Mouse (Mus musculus): ENCODE results near the gene Eef1akmt3.

The Eef1akmt3 gene

DNA sequence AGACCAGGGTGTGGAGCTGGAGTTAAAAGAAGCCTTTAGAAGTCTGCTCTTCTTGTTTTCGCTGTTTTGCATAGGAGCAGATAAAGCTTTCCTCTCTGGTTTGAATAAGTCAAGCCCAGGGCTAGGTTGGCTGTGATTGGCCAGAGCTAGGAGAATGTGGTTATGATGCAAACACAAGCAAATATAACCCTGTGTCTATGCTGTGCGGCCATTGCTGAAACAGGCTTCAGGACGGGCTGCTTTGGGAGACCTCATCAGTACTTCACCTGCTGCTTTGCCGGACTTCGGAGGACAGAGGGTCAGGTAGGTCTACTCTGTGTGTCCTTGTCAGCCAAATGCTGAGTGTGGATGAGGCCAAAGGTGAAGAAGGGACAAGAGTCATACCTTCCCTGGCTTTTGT, 40.8 kb downstream of the Eef1akmt3 start, which contains the start of gene Avil:
Gene Avil (plus strand): TSS at position 181 of the 400 bp plus-strand sequence.
- no peak for DNase-seq (ENCODE audit: low read depth, low spot score)

DNA sequence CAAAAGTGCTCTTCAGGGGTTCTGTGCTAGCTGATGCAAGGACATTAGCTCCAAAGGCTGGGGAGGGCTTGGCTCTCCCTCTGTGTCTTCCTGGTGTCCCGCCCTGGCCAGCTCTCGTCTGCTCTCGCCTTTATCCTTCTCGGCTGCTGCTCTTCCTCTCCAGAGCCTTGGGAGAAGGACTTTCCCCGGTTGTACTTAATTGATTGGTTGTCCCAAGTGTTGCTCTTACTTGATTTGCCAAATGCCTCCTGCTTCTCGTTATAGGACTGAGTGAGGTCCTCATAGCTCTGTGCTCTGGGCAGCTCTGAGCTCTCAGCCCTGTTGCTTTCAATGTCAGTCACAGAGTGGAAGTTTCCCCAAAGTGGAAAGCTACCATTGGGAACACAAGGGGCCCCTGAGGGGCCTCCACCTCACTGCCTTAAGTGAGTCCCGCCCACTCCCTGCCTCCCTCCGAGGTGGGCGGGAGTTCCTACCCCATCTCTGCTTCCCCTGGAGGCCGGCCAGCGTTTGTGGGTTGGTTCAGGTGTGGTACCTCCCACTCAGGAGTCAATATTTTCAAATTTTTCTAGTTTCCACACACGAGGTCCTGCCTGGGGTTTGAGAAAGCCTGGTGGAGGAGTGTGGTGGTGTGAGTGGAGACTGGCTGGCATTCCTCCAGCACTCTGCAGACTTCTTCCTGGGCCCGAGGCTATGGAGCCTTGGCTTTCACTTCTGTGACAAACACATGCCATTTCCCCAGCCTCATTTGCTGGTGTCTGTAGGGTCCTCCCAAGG, 43.8 kb downstream of the Eef1akmt3 start:
- no peak for DNase-seq (ENCODE audit: low read depth, low spot score)

DNA sequence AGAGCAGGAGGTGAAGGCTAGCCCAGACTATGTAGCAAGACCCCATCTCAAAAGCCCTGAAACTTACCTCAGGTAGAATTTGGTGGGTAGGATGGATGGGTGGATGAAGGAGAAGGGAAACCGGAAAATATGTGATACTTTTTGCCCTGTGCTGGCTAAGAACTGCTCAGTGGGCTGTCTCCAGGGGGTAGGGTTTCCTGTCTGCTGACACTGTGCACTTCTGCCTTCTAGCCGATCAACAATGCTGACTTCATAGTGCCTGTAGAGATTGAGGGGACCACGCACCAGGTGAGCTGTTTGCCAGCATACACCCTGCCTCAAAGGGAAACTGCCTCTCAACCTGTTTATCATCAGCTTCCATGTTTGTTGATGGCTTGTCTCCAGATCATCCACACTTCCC, 47.7 kb downstream of the Eef1akmt3 start:
- no peak for DNase-seq (ENCODE audit: low read depth, low spot score)

DNA sequence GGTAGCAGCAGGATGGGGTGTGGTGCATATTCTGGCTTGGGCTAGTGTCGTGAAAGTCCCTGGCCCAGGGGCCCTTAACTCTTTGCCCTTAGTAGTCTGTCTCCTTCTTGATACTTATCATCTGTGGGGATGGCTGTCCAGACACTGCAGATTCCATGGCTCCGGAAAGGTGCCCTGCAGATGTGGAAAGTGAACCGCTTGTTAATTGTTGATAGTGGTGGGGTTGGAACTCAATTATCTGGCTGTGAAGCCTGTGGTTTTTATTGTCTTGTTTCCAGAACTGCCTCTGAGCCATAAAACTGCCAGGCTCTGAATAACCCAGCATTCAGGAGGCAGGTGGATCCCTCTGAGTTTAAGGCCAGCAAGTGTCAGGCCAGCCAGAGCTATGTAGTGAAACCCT, 49.6 kb downstream of the Eef1akmt3 start:
- DNase-seq (ENCODE audit: low read depth, low spot score): no peak

DNA sequence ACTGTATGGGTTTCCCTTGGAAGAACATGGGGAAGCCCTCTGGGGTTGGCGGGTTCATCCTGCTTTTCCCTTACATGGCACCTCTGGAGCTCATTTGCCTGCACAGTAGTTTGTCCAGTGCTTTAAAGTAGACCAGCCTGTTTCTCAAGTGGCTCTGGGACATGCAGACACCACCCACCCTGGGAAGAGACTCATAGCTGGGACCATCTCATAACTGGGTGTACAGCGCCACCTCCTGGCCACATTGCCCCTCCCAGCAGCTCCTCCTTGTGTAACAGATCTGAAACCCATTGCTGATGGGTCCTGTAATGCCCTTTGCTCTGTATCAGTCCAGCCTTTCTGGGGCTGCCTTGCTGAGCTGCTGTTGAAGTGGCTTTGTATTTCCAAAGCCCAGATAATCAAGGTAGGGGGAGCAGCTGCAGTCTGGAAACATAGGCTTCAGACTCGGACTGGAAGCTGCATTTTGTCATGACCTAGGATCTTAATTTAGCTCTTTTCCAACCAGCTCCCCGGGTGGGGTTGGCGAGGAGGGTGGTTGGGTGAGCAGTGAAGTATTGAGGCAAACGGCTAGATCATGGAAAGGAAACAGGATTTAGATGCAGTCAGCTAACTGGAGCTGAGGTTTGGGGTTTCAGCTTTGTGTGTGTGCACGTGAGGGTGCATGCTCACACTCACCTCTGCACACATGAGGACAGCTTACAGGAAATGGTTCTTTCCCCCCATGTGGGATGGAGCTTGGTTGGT, 50.8 kb downstream of the Eef1akmt3 start:
- DNase-seq (ENCODE audit: low read depth, low spot score): peak; percentile 78

DNA sequence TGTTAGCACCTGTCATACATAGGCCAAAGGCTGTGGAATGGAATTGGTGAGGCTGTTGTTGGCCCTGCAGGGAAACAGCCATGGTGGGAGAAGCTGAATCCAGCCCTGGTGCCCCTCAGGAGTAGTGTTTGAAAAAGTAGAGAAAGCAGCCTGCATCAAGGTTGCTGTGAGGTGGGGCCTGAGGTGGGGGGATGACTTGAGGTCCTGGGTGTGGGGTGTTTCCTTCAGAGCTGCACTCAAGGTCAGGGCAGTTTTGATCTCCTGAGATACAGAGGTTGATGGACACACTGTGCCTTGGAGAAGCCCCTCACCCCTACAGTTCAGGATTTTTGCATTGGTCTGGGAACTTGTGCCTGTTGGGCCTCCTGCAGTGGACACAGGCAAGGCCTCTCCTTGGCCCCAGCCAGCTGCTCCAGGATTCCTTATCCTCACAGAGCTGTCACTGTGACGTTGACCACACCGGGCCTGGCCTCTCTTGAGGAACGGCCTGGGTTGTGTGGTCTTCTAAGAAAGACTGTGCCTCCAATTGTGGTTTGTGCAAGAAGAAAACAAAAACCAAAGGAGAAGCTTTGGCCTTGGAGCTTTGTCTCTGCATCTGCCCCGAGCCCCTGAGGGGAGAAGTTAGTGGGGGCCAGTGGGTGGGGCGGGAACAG, 52.7 kb downstream of the Eef1akmt3 start:
- no peak for DNase-seq (ENCODE audit: low read depth, low spot score)

DNA sequence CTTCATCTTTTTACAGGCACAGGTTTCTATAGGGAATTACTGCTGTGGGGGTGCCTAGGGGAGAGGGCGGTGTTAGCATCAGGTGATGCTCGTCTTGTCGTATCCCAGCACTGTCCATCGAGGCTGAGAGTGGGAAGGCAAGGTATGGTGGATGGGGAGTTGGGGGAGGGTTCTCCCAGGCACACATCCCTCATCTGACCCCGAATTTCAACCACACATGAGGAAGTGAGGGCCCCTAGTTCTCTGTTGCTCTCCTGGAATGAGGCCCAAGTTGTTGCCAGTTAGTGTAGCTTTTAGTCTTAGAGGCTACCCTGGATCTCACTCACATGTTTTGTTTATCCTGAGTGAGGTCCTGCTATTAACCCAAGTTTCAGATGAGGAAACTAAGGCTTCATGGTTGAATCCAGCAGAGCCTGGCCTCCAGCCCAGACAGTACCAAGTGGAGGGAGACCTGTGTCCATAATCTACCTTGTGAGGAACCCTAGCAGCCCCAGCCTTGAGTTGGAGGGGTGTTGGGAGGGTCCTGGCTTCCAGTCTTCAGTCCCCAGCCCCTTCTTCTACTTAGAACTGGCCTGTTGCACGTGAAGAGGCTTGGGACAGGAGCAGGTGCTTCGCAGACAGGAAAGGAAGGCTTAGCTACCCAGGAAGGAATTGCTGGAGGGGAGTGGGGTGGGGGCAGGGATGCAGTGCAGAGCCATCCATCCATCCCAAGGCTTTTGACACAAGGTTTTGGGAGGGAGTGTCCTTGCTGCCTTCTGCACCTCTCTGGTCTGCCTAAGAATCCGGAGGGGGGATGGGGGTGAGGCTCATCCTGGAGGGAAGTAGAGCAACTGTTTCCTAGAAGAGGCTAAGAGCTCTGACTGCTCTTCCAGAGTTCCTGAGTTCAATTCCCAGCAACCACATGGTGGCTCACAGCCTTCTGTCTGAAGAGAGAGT, 53.9 kb downstream of the Eef1akmt3 start:
- DNase-seq (ENCODE audit: low read depth, low spot score): no peak

DNA sequence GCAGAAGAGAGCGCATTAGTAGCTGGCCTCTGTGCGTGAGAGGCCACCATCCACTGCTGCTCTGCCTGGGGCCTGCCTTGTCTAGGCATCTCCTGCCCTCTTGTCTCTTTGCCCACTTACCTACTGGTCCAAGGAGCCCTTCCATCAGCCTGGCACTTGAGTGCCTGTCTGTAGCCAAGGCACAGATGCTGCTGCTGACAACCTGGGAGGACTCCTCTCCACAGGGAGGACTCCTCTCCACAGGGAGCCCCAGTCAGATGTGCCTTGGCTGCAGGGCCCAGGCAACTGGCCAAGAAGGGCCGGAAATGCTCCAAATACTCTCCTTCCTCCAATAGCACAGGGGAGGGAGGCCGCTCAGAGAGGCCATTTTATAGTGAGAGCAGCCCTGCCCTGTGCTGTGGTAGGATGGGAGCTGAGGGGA, 54.8 kb downstream of the Eef1akmt3 start:
- no peak for DNase-seq (ENCODE audit: low read depth, low spot score)

DNA sequence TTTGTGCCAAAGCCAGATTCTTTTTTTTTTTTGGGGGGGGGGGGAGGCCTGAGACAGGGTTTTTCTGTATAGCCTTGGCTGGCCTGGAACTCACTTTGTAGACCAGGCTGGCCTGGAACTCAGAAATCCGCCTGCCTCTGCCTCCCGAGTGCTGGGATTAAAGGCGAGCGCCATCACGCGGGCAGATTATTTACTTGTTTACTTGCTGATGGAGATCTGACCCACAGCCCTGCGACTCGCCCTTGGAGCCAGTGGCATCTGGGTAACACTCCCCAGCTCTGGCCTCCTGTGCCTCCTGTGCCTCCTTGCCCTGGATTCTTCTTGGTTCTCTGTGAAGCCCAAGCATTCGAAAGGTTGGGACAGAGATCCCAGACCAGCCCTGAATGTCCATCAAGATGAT, 55.7 kb downstream of the Eef1akmt3 start:
- DNase-seq (ENCODE audit: low read depth, low spot score): no peak

DNA sequence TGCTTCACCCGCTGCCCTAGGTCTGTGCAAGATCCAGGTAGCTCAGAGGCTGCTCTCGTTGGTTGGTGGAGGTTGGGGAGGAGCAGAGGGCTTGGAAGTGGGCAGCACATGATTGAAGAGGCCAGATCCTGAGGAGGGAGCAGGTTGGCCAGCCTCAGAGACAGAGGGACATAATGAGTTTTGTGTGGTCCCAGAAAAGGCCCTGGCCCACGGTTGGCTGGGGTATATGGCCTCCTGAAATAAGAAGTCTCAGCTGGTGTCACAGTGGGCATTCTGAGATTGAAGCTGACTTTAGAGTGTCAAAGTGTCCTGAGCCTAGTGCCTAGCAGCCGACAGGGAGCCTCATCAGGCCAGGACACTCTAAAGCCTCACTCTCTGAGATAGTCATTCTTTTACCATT, 56.2 kb downstream of the Eef1akmt3 start:
- no peak for DNase-seq (ENCODE audit: low read depth, low spot score)

DNA sequence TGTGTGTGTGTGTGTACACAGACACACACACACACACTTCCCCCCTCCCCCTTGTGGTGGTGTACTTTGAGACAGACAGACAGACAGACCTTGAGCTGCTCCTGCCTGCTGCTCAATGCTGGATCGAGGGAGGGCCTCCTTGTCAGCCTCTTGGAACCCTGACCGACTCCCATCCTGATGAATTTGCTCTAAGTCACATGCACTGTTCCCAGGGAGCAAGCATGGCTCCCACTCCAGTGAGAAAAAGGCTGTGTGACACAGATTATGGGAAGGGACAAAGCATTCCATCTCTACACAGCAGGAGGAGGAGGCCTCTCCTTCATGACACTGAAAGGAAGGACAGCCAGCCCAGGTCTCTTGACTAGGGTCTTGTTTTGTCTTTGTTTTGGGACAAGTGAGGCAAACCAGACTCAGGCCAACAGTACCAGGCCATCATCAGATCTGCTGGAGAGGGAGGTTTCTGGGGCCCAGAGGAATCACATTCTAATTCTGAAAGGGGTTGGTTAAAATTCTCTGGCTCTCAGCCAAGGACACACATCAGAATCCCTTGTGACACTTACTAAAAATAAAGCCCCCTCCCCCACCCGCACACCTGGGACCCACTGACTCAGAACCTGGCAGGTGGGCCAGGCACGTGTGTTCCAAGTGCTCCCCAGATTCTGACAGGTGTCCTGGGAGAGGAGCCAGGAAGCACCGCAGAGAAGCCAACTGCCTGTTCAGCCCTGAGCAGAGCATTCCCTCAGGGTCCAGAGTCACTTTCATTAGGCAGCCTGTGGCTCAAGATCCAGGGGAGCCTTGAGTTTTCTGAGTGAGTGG, 56.9 kb downstream of the Eef1akmt3 start:
- DNase-seq (ENCODE audit: low read depth, low spot score): no peak

DNA sequence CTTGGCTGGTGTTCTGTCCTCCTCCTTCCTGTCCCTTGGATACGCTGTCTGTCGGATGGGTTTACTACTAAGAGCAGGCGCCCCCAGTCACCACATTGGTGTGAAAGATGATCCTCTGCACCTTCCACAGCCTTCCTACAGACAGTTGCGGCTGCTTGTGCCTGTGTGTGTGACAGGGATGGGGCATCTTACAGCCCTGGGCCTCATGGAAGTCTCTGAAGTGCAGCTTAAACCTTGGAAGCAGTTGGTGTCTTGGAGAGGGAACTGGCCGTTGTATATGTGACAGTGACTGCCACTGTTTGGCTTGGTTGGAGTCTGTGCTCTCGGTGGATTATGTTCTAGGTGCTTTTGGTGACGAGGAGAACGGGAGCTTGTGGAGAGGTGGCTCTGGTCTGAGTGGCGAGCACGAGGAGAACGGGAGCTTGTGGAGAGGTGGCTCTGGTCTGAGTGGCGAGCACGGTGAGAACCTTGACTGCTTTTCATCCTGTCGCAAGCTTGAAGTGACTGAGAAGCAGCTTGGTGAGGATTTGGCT, 58.1 kb downstream of the Eef1akmt3 start:
- DNase-seq (ENCODE audit: low read depth, low spot score): no peak

DNA sequence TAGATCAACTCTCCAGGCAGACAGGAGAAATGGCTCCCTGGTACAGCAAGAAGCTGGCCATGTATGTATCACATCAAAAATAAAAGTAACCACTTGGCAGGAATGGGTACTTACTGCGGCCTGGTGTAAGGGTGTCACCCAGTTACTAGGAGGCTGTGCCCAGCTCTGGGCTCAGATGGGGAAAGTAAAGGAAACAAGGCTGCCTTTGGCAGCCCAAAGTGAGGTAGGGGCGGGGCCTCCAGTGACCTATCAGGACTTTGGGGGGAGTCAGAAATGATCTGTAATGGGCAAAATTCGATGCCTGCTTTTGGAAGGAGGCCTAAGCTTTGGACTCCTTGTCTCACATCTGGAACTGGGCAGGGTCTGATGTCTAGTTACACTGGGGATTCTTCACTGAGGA, 59.6 kb downstream of the Eef1akmt3 start:
- no peak for DNase-seq (ENCODE audit: low read depth, low spot score)
